Mouse (Mus musculus) brain, embryonic 14.5 days (tissue): ENCODE measurements at regions not wholly inside any gene's neighbourhood (a gene's known extent, or its start where the extent isn't known, plus 50 kb on each side); places are given as distances from the start of the nearest gene placed in this dataset.

Experiments
- CTCF ChIP-seq: fragments of 200-500 bp; IDR thresholded peaks from 2 replicates; pipeline ENCODE4 v1.5.1; 2012; ENCODE audit warnings: inconsistent platforms, mild to moderate bottlenecking, moderate library complexity, borderline replicate concordance; ENCODE audit not compliant: insufficient read depth, insufficient read length; ENCODE audit errors: extremely low read depth
- POLR2A ChIP-seq: fragments of 200-500 bp; IDR thresholded peaks from 2 replicates; pipeline ENCODE4 v1.6.1; 2012; ENCODE audit warnings: mild to moderate bottlenecking, inconsistent platforms, borderline replicate concordance; ENCODE audit not compliant: poor library complexity, insufficient read depth, insufficient read length, severe bottlenecking; ENCODE audit errors: extremely low read depth

DNA sequence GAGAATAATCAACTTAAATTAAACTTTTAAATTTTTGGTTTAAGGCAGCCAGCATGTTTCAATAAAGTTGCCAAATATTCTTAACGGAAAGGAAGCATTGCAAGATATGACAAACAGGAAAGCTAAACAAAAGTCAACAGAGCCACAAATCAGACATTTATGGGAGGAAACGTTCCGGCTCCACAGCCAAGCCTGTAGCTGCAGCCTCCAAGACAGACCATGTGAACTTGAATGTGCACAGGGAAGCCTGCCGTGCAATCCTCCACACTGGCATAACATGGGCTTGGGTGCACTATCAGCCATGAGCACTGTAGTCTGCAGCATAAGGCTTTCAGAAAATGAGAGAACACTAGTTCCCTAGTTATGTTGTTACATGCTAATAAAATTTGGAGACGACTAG, 367.8 kb downstream of the Inhba start:
- TF ChIP-seq CTCF (no peak), POLR2A (no peak)
